Comparison of ENCODE assay signal across 23 mouse cellular contexts in genomic region chr8:66918471-66918870, GRCm38 (mm10). TPM values are rescaled to one million over a fixed set of nuclear protein-coding genes. Genes with fewer than 3 reads are reported as not detected.
DNase-seq lines count a peak whose midpoint lies in the region; ATAC-seq and TF ChIP-seq lines count a peak whose summit lies in the region.
"Had no signal": no experiment of that assay in that cellular context is flagged by ENCODE, and none has a peak within 500 bp of the region (broad histone marks: within the 10 kb centered on the region; RNA-seq: fewer than 3 reads in every experiment).

No protein-coding gene starts in this region.

- no peak for TF ChIP-seq POLR2A in kidney, adult 2 months (IDR thresholded peaks at IDR 0.05; ENCODE audit: low read depth, low read length)
- no peak for TF ChIP-seq POLR2A in ES-Bruce4 (IDR thresholded peaks at IDR 0.05; ENCODE audit: insufficient read depth, low read length)

- H3K36me3 ChIP-seq in forebrain, embryonic 14.5 days (ENCODE audit: control insufficient read depth, insufficient read depth, low read length), result no peaks in the 10 kb centered on the region
- no peaks in the 10 kb centered on the region for H3K36me3 ChIP-seq in forebrain, embryonic 10.5 days (replicated peaks)
- H3K36me3 ChIP-seq in kidney, postnatal 0 days (ENCODE audit: insufficient read depth, low read length), result no peaks in the 10 kb centered on the region
- no peaks in the 10 kb centered on the region for H3K36me3 ChIP-seq in kidney, adult 2 months (ENCODE audit: control insufficient read depth, insufficient read depth, low read length)
- no peaks in the 10 kb centered on the region for H3K36me3 ChIP-seq in ES-Bruce4 (ENCODE audit: control insufficient read depth, insufficient read depth, low read length, poor library complexity, severe bottlenecking)
- H3K36me3 ChIP-seq: G1E; heart, embryonic 13.5 days; limb, embryonic 13.5 days had no signal

- H3K9ac ChIP-seq in forebrain, embryonic 14.5 days (ENCODE audit: low read length), result no peak overlapping the region
- no peak overlapping the region for H3K9ac ChIP-seq in kidney, postnatal 0 days (ENCODE audit: low read depth, low read length)
- H3K9ac ChIP-seq in ES-Bruce4 (ENCODE audit: low read depth, poor library complexity, severe bottlenecking), result no peak overlapping the region
- H3K9ac ChIP-seq: heart, embryonic 13.5 days; limb, embryonic 13.5 days; liver, embryonic 14.5 days had no signal

- DNase-seq in forebrain, embryonic 14.5 days (ENCODE audit: low spot score), result no peak
- DNase-seq in forebrain, embryonic 10.5 days (ENCODE audit: extremely low spot score, low spot score), result no peak
- DNase-seq in kidney, postnatal 0 days (ENCODE audit: low spot score), result no peak
- no peak for DNase-seq in kidney, adult 2 months
- DNase-seq in A20 (ENCODE audit: low read depth, low spot score), result peak; percentile 91
- DNase-seq in Muller cell, postnatal 12 days (ENCODE audit: inconsistent ontology term), result no peak
- no peak for DNase-seq in lung, postnatal 14 days
- DNase-seq: adrenal gland, postnatal 14 days; cerebellum, postnatal 14 days; gastrocnemius, postnatal 10 days; heart, adult 18-20 months; heart, postnatal 36 days; kidney, adult 8-10 months; right cerebral cortex, postnatal 14 days; spleen, adult 18-20 months; thymus, adult 18-20 months; thymus, postnatal 4 days had no signal

- no peaks in the 10 kb centered on the region for H3K4me1 ChIP-seq in forebrain, embryonic 14.5 days (ENCODE audit: control insufficient read depth, insufficient read depth, low read length)
- no peaks in the 10 kb centered on the region for H3K4me1 ChIP-seq in forebrain, embryonic 10.5 days
- no peaks in the 10 kb centered on the region for H3K4me1 ChIP-seq in kidney, postnatal 0 days (replicated peaks; ENCODE audit: insufficient read depth, low read length)
- H3K4me1 ChIP-seq in kidney, adult 2 months (ENCODE audit: control insufficient read depth, insufficient read depth, low read length), result no peaks in the 10 kb centered on the region
- H3K4me1 ChIP-seq in ES-Bruce4 (ENCODE audit: control insufficient read depth, insufficient read depth, low read length), result peaks cover 1% of the 10 kb centered on the region
- H3K4me1 ChIP-seq: limb, embryonic 13.5 days had no signal

- no peaks in the 10 kb centered on the region for H3K9me3 ChIP-seq in forebrain, embryonic 14.5 days (replicated peaks; ENCODE audit: control insufficient read depth, low read length)
- no peaks in the 10 kb centered on the region; the same call in 1 of the 2 replicates for H3K9me3 ChIP-seq in forebrain, embryonic 10.5 days
- H3K9me3 ChIP-seq in kidney, postnatal 0 days (replicated peaks; ENCODE audit: low read length), result no peaks in the 10 kb centered on the region
- no peaks in the 10 kb centered on the region for H3K9me3 ChIP-seq in ES-Bruce4 (replicated peaks; ENCODE audit: control insufficient read depth, insufficient read depth, low read length, poor library complexity, severe bottlenecking)
- H3K9me3 ChIP-seq: G1E; heart, embryonic 13.5 days; limb, embryonic 13.5 days had no signal

- no peak for TF ChIP-seq EP300 in ES-Bruce4 (IDR thresholded peaks at IDR 0.05; ENCODE audit: insufficient read depth, low read depth, low read length)

- ATAC-seq in forebrain, embryonic 14.5 days, result 0 out of 2 replicates have a peak, but pooled peaks have one; percentile 10
- peak; percentile 73 for ATAC-seq in kidney, postnatal 0 days (replicated peaks; ENCODE audit: low FRiP score, low read depth)
- ATAC-seq: inflammation-experienced regulatory T-cells, adult 6 months had no signal

- no peak overlapping the region for H3K4me3 ChIP-seq in forebrain, embryonic 14.5 days (ENCODE audit: low read depth, low read length)
- no peak overlapping the region for H3K4me3 ChIP-seq in forebrain, embryonic 10.5 days
- H3K4me3 ChIP-seq in kidney, postnatal 0 days (replicated peaks; ENCODE audit: low read depth, low read length), result no peak overlapping the region
- H3K4me3 ChIP-seq in kidney, adult 2 months (ENCODE audit: insufficient read depth, low read depth, low read length), result no peak overlapping the region
- H3K4me3 ChIP-seq in ES-Bruce4 (ENCODE audit: low read depth, low read length), result no peak overlapping the region
- H3K4me3 ChIP-seq: heart, embryonic 13.5 days; limb, embryonic 13.5 days had no signal

- peak; percentile 12; the same call in 1 of the 2 replicates for TF ChIP-seq CTCF in kidney, postnatal 0 days (IDR thresholded peaks at IDR 0.05; ENCODE audit: low read depth)
- TF ChIP-seq CTCF in kidney, adult 2 months (conservative IDR thresholded peaks at IDR 0.05; ENCODE audit: insufficient read depth, insufficient read length, low read depth, low read length), result no peak; the same call in 1 of the 2 replicates
- TF ChIP-seq CTCF in ES-Bruce4 (IDR thresholded peaks at IDR 0.05; ENCODE audit: low read depth, low read length), result peak; percentile 26

- H3K27me3 ChIP-seq in forebrain, embryonic 14.5 days (replicated peaks; ENCODE audit: control insufficient read depth, insufficient read depth, low read length), result no peaks in the 10 kb centered on the region
- no peaks in the 10 kb centered on the region for H3K27me3 ChIP-seq in forebrain, embryonic 10.5 days (ENCODE audit: poor library complexity, severe bottlenecking)
- no peaks in the 10 kb centered on the region for H3K27me3 ChIP-seq in kidney, postnatal 0 days (ENCODE audit: insufficient read depth, low read length)
- H3K27me3 ChIP-seq in kidney, adult 2 months (replicated peaks; ENCODE audit: control insufficient read depth, insufficient read depth, low read length), result no peaks in the 10 kb centered on the region
- H3K27me3 ChIP-seq in ES-Bruce4 (ENCODE audit: control insufficient read depth, insufficient read depth, low read length, poor library complexity, severe bottlenecking), result peaks cover 2% of the 10 kb centered on the region; the same call in 1 of the 2 replicates
- H3K27me3 ChIP-seq: heart, embryonic 13.5 days; limb, embryonic 13.5 days had no signal

- no peak overlapping the region for H3K27ac ChIP-seq in forebrain, embryonic 14.5 days (ENCODE audit: low read depth, low read length)
- no peak overlapping the region for H3K27ac ChIP-seq in forebrain, embryonic 10.5 days
- no peak overlapping the region for H3K27ac ChIP-seq in kidney, postnatal 0 days
- H3K27ac ChIP-seq in kidney, adult 2 months (ENCODE audit: insufficient read depth, low read depth, low read length), result no peak overlapping the region
- H3K27ac ChIP-seq in ES-Bruce4 (ENCODE audit: insufficient read depth, low read length), result no peak overlapping the region
- H3K27ac ChIP-seq: heart, embryonic 13.5 days; limb, embryonic 13.5 days; liver, embryonic 14.5 days had no signal

- no peak overlapping the region for H3K4me2 ChIP-seq in forebrain, embryonic 14.5 days (ENCODE audit: low read length)
- no peak overlapping the region for H3K4me2 ChIP-seq in kidney, postnatal 0 days (ENCODE audit: low read length)
- H3K4me2 ChIP-seq: heart, embryonic 13.5 days; limb, embryonic 13.5 days had no signal

- WGBS in forebrain, embryonic 14.5 days, result 76% methylated on average over 4 of the region's 4 CpGs
- WGBS in forebrain, embryonic 10.5 days, result 78% methylated on average over 4 of the region's 4 CpGs
- 39% methylated on average over 4 of the region's 4 CpGs for WGBS in kidney, postnatal 0 days
- WGBS in kidney, adult 2 months, result 36% methylated on average over 4 of the region's 4 CpGs

RNA-seq across cellular contexts. Expression of gene Naf1, which starts 58.5 kb away (rescaled TPM):
- 3.2 and 3.3 TPM in 2 replicates for polyA plus RNA-seq in forebrain, embryonic 14.5 days (2014; fragmentation: Nextera tagmentation; extraction: Ambion mirVana)
- polyA plus RNA-seq in forebrain, embryonic 10.5 days (2016; fragmentation: Nextera tagmentation; extraction: Ambion mirVana), result 4.2 TPM in 2 replicates
- 5.0 TPM in 2 replicates for polyA plus RNA-seq in kidney, postnatal 0 days (2015; fragmentation: Nextera tagmentation; extraction: Ambion mirVana)
- polyA plus RNA-seq in kidney, adult 2 months (2012; rRNA removed), result 4.9 TPM in 2 replicates
- 52.9 and 59.6 TPM in 2 replicates for polyA plus RNA-seq in ES-Bruce4 (2011; ENCODE audit: insufficient read depth, insufficient read length, low read depth, missing spikeins)
